Mouse (Mus musculus): Measurements from ENCODE around the gene Ubash3b. TPM values are rescaled to one million over a fixed set of nuclear protein-coding genes. Genes with fewer than 3 reads are reported as not detected.

Gene Ubash3b
- polyA plus RNA-seq, 2 experiments, result 6.1 to 10.3 TPM

DNA sequence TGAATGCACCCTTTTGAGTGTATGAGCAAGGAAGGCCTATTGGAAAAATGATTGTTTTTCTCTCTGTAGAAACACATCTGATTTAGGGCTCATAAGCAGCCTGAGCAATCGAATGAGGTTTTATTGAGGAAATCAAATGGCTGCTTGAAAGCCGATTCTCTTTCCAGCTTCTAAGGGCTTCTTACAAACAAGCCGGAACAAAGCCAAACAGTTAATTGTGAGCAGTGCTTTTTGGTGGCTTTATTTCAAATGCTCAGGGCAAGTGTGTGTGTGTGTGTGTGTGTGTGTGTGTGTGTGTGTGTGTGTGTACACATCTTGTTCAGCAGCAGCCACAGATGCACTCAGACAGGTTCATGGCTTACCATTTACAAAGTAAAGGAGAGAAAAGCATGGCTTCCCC lies 200.1 kb downstream of the Ubash3b start:
- no peak overlapping the region for H3K27ac ChIP-seq (replicated peaks; ENCODE audit: low read depth, low read length)
- no peak overlapping the region for H3K9ac ChIP-seq (ENCODE audit: low read depth, low read length, severe bottlenecking)
- ATAC-seq (ENCODE audit: low FRiP score, low read depth) (no peak), DNase-seq (ENCODE audit: low spot score) (no peak)
- H3K4me1 ChIP-seq (ENCODE audit: control insufficient read depth, insufficient read depth, low read length), result no peaks in the 10 kb centered on the region
- peaks cover 24% of the 10 kb centered on the region for H3K27me3 ChIP-seq (ENCODE audit: control insufficient read depth, insufficient read depth, low read length)
- no peaks in the 10 kb centered on the region for H3K9me3 ChIP-seq (ENCODE audit: control insufficient read depth, low read length)
- no peak for TF ChIP-seq POLR2A (IDR thresholded peaks at IDR 0.05; ENCODE audit: borderline replicate concordance, extremely low read depth, insufficient read depth, insufficient read length)
- H3K36me3 ChIP-seq (ENCODE audit: control insufficient read depth, insufficient read depth, low read length), result no peaks in the 10 kb centered on the region
- no peak overlapping the region for H3K4me2 ChIP-seq (replicated peaks; ENCODE audit: low read depth, low read length, severe bottlenecking)
- no peak overlapping the region for H3K4me3 ChIP-seq (replicated peaks; ENCODE audit: low read length)
- 37% methylated on average over 3 of the region's 3 CpGs for WGBS

Other genes starting within 250 kb of the Ubash3b start
- gene Jhy, start 197.6 kb downstream of the Ubash3b start, polyA plus RNA-seq (2012; rRNA removed), result 0.04 and 0.06 TPM in 2 replicates
- gene Jhy, start 197.6 kb downstream of the Ubash3b start, polyA plus RNA-seq (2014; fragmentation: Nextera tagmentation; extraction: Ambion mirVana), result 0.08 TPM in 1 of 2 replicates, not detected in the other
- 0.15 and 0.21 TPM in 2 replicates for gene Crtam, start 157.1 kb downstream of the Ubash3b start, polyA plus RNA-seq (2012; rRNA removed)
- gene Crtam, start 157.1 kb downstream of the Ubash3b start, polyA plus RNA-seq (2014; fragmentation: Nextera tagmentation; extraction: Ambion mirVana), result 0.29 and 0.32 TPM in 2 replicates

Measured in limb, embryonic 14.5 days (tissue).